Mouse (Mus musculus) cerebellum, postnatal 10 days (tissue): ENCODE results near the gene Obp1b.
"Not testable (repeated sequence)": the region's sequence is repeated elsewhere in the genome, so short reads cannot be mapped to it uniquely, and the experiment has no call there.

Experiments used
- DNase-seq, 2 experiments: peaks; one replicate each; pipeline ENCODE4 v3.0.0; 2021; ENCODE audit warnings: mixed read lengths in 2 of 2

Obp1b gene

DNA sequence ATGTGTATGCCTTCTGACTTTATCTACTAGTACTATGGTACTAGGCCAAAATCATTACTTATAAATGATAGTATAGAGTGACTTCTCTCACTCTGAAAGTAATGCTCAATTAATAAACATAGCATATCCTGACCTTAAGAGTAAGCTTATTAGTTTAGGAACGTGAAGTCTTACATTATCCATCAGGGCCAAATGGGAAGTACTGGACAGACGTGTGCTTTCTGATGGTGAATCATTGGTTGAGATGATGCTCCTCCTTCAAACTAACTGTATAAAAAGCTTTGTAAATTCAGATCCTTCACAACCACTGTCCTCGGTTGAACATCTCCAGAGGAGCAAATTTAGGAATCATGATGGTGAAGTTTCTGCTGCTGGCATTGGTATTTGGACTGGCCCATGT is at the start of gene Obp1b:
Gene Obp1b, plus strand, starts transcription at position 301 of the 400 bp plus-strand sequence.
- not testable (repeated sequence) for DNase-seq

DNA sequence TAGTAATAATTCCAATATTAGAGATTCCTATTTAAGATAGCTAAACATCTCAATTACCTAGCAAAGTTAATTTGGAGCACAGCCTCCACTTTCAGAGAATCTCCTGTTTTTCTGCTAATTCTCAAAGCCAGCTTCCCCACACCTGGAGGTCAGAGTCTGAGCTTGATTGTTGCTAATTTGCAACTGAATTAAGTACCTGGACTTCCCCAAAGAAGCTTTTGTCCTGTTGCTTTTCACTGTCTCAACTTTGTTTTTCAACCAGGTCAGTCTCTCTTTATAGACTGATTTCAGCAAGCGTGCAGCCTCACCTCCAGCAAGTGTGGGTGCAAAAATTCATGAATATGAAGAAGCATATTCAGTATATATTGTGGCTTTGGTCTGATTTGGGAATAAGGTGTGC is 15.6 kb downstream of the Obp1b start:
- not testable (repeated sequence) for DNase-seq

DNA sequence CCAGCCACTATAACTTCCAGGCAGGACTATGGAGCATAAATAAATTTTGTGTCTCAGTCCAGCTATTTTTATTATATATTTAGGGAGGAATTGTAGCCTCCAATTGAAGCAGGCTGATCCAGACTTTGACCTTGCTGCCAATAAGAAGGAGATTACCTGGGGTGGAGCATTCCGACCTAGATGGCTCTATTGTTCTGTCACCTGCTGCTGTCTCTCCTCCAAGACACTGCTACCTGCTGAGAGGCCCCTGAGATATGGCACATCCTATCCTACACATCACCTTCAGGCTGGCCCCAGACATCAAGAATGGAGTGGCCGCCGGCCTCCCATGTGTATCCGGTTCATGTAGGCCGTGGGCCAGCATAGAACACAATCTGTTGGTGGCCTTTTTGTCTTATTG is 16.3 kb downstream of the Obp1b start:
- DNase-seq: no peak
